Mouse (Mus musculus): ENCODE measurements around the gene Snx33.
A peak's percentile ranks its signal among the peaks of the same experiment; 100 is the strongest.
"Not testable (repeated sequence)": the region's sequence is repeated elsewhere in the genome, so short reads cannot be mapped to it uniquely, and the experiment has no call there.

Snx33 gene

DNA sequence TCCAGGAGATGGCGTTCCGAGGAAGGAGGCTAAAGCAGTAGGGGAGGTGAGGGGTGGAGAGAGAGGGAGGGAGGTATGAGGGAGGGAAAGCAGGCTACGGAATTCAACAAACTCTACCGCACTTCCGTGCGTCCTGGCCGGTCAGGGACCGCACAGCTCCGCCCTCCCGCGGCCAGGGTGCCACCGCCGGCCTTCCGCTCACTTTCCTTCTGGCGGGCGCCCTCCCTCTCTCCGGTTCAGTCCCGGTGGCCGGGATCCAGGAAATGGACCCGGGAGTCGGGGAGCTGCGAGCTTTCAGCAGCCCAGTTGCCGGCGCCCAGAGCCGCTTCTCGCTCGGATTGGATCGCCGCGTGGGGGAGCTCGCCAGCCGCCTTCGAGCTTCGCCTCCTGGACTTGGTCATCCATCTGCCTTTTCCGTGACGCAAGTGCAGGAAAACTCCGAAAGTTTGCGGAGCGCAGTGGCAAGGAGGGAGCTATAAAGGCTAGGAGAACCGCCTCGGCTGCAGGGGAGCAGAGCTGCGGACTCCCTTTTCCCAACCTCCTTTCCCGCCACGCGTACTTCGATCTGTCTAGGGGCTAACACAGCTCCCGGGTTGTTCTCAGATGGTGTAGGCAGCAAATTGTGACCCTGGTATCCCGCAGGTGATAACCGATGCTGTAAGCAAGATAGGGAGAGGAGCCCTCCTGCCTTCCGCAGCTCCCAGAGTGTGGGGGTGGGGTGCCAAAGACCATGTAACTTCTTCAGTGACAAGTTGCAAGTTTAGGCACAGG lies at the start of gene Snx33:
Snx33 (minus strand) TSS at position 331 of the 771 bp plus-strand sequence.
- peak; percentile 45 to 89 for DNase-seq (ENCODE audit: low spot score in 2 of 2)

- DNase-seq (ENCODE audit: low spot score in 2 of 2) = no peak
Observed at GRCm38 (mm10) chr9:56975199-56975598, 47.0 kb upstream of the Snx33 start.

- no peak for DNase-seq (ENCODE audit: low spot score in 2 of 2)
Observed at GRCm38 (mm10) chr9:56973960-56974524, 45.9 kb upstream of the Snx33 start.

GRCm38 (mm10) chr9:56970158-56970557 lies 42.0 kb upstream of the Snx33 start:
- no peak for DNase-seq (ENCODE audit: low spot score in 2 of 2)

DNA sequence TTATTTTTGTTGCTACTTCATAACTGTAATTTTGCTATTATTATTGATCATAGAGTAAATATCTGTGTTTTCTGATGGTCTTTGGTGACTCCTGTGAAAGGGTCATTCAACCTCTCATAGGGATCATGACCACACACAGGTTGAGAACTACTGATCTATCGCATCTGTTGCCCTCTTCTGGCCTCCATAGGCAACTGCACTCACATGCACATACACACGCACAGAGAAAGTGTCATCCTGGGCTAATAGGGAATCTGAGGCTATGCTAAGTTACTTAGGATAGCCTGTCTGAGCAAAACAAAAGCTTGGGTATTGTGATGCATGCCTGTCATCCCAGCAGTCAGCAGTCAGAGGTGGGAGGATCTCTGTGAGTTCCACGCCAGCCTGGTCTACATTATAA lies 33.4 kb upstream of the Snx33 start:
- no peak for DNase-seq (ENCODE audit: low spot score in 2 of 2)

- no peak for DNase-seq (ENCODE audit: low spot score in 2 of 2)
Observed at GRCm38 (mm10) chr9:56958689-56959088, 30.5 kb upstream of the Snx33 start.

DNA sequence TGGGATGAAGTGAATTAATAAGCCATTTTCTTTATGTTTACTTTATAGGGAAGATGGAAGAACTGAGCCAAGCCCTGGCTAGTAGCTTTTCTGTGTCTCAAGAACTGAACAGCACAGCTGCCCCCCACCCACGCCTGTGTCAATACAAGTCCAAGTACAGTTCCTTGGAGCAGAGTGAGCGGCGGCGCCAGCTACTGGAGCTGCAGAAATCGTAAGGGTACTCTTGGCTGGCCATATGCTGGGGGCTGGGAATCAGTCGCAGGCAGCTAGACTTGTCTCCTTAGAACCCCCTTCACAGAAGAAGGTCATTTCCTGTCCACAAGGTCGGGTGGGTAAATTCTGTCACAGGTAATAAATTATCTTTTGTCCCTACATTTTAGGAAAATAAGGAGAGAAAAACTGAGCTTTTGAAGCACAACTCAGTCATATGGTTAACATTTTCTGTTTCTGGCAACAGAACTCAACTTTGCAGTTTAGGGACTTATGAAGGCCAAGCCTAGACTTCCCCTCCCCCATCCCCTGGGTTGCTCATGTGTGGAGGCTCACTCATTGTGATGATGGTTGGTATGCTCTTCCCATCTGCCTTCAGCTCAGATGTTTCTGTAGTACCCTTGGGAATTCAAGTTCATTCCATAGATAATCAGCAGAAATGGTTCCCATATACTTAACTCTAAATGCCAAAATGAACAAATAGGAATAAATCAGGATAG lies 28.9 kb upstream of the Snx33 start:
- DNase-seq (ENCODE audit: low spot score in 2 of 2) = no peak

DNA sequence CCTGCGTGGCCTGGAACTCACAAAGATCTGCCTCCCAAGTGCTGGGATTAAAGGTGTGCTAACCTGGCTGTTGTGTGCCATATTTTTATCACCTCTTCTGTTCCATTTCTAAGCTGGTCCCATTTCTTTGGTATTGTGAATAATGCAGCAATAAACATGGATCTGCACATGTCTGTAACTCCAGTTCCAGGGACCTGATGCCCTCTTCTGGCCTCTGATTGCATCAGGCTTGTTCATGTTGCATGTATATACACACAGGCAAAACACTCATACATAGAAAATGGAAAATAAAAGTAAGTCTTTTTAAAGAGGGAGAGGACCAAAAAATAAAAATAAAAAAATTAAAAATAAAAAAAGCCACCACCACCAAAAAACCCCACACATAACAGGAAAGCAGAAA lies 25.4 kb upstream of the Snx33 start:
- no peak for DNase-seq (ENCODE audit: low spot score in 2 of 2)

- peak; percentile 87 to 96 for DNase-seq (ENCODE audit: low spot score in 2 of 2)
Observed at GRCm38 (mm10) chr9:56950414-56951400, 22.5 kb upstream of the Snx33 start, which contains the start of gene Snupn. Snupn (plus strand) TSS chr9:56950878.

DNA sequence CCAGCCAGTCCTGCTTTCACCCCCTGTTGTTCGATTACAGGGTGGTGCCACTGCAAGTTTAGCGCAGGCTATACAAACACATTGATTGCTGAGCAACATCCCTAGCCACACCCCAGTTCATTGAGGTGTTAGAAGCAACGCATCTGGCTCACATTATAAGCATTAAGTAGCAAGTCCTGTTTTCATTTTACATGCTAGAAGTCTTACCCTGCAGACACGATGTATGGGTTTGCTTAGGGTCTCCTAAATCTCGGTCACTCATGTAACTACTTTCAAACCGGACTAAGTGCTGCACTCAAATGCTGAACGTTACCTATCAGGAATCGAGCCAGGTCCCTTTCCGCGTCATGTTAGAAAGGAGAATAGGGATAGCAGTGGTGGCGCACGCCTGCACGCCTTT lies 21.6 kb upstream of the Snx33 start:
- no peak for DNase-seq (ENCODE audit: low spot score in 2 of 2)

DNA sequence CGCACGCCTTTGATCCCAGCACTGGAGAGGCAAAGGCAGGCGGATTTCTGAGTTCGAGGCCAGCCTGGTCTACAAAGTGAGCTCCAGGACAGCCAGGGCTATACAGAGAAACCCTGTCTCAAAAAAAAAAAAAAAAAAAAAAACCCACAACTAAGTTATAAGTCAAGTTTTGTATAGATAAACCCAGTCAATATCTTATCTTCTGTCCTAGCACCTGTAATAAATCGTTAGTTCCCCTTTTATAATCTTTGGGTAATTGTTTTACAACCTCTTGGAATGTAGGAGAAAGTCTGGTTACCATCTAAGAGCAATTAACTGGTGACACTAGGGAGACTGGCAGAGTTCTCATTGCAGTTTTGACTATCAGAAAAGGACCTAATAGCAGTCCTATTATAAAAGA lies 20.5 kb upstream of the Snx33 start:
- DNase-seq (ENCODE audit: low spot score in 2 of 2) = not testable (repeated sequence)

DNA sequence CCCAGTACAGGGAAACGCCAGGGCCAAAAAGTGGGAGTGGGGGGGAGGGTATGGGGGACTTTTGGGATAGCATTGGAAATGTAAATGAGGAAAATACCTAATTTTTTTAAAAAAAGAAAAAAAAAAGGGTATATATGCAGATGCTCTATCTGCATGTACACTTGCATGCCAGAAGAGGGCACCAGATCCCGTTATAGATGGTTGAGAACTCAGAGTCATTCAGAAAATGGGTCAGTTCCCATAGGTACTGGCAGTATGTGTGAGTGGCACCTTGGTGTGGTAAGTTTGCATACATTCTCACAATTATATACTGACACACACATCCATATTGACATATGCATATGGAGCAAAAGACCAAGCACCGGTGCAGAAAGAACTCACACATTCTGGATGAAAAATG lies 19.3 kb upstream of the Snx33 start:
- peak in 1 of 2 experiments; percentile 38 for DNase-seq (ENCODE audit: low spot score in 2 of 2)

DNA sequence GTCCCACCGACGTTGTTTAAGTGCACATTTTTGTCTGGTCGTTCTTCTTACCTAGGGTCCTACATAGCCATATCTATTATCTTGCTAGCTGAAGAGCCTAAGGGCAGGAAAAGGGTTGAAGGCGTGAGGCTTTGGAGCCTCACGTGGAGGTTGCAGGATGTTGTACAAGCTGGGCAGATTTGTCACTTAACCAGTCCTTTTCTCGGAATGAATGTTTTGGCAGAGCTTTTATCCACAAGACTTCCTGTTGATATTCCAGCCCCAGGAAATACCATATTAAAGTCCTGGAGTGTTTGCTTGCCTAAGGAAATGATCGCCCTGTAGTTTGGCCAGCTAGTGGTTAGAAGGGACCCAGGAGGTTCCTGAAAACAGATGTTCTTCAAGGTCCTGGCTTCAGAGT lies 10.2 kb upstream of the Snx33 start:
- no peak for DNase-seq (ENCODE audit: low spot score in 2 of 2)

- DNase-seq (ENCODE audit: low spot score in 2 of 2) = peak; percentile 80 to 95
Observed at GRCm38 (mm10) chr9:56937223-56938160, 9.3 kb upstream of the Snx33 start, which contains the start of gene Imp3. Imp3 (plus strand) TSS chr9:56937475.

DNA sequence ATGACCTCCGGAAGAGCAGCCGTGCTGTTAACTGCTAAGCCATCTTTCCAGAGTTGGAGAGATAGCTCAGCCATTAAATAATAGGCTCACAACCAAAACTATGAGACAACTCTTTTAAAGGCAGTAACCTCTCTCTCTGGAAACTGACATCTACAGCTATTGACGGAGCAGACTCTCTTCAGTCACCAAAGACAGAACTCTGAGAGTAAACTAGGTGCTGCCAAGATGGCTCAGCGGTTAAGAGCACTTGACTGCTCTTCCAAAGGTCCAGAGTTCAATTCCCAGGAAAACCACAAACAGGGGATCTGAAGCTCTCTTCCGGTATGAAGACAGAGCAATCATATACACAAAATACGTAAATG lies 8.7 kb upstream of the Snx33 start:
- DNase-seq (ENCODE audit: low spot score in 2 of 2) = no peak

DNA sequence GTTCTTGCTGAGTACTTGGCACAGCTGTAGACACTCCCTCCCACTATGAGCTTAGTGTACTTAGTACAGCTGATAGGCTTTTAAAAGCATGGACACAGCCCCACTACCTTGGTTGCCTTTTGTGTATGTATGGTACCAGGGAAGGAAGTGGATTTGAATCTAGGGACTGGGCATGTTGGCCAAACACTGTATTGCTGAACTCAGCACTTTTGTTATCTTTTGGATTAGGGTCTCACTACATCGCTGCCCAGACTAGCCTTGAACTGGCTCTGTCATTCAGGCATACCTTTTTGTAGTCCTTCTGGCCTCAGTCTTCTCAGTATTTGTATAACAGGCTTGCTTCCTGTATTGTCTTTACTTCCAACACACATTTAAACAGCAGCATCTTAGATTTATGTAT lies 2.4 kb upstream of the Snx33 start:
- DNase-seq (ENCODE audit: low spot score in 2 of 2) = no peak

GRCm38 (mm10) chr9:56929496-56929895 lies 1.3 kb upstream of the Snx33 start:
- DNase-seq (ENCODE audit: low spot score in 2 of 2) = no peak

- DNase-seq (ENCODE audit: low spot score in 2 of 2) = no peak
Observed at GRCm38 (mm10) chr9:56927191-56928012, 769 bp downstream of the Snx33 start.

- no peak for DNase-seq (ENCODE audit: low spot score in 2 of 2)
Observed at GRCm38 (mm10) chr9:56926387-56926786, 1.8 kb downstream of the Snx33 start.

GRCm38 (mm10) chr9:56926025-56926360 lies 2.2 kb downstream of the Snx33 start:
- no peak for DNase-seq (ENCODE audit: low spot score in 2 of 2)

Data from left cerebral cortex, adult 9 months (tissue).